Mouse (Mus musculus): ENCODE measurements around the gene Tmem63c.
A peak's percentile ranks its signal among the peaks of the same experiment; 100 is the strongest.

Tmem63c gene

DNA sequence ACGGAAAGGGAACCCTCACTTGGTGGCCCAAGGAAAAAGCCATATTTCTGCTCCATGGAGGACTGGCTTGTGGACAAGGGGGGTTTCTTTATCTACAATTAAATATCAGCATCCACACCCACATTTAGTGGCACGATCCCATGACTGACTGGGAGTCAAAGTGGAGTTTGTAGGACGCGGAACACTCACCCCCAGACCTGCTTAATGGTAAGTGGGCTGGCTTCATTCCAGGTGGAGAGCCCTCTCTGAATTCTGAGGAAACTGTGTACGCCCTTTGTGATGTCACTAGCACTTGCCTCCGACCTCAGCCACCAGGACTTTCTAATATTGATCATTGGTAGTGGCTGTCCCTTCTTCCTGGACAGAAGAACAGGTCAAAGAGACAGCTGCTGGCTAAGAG, at the start of gene Tmem63c:
TSS of gene Tmem63c (plus strand) at position 301 of the 400 bp plus-strand sequence.
- no peak for DNase-seq

DNA sequence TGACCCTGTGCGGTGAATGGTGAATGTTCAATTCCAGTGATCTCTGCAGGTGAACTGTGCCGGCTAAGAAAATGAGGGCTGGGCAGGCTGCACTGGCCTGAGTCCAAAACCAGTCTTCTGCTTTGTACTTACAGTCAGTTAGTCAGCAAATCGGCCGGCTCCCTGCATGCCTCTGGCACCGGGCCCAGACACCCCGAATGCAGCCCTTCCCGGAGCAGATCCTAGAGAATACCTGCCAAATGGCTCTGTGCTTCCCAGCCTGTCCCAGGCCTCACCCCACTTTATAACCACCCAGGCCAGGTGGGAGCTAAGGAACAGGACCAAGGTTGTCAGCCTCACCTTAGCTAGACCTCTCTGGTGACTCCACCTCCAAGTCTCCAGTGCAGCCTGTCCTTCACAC, 47.9 kb upstream of the Tmem63c start:
- DNase-seq = no peak

DNA sequence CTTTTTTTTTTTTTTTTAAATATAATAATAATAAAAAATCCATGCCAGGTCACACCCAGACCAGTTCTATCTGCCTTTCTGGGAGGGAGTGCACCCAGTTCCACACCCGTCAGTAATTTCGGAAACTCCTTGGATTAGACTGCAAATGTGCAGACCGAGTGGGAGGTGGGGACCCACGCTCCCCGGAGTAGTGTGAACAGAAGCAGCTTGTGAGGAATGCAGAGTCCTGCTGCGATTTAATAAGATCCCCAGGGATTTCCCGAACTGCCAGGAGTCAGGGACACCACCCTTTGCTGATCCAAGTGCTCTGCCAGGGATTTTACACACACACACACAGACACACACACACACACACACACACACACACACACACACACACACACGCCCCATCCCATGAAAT, 47.4 kb upstream of the Tmem63c start:
- DNase-seq = no peak

DNA sequence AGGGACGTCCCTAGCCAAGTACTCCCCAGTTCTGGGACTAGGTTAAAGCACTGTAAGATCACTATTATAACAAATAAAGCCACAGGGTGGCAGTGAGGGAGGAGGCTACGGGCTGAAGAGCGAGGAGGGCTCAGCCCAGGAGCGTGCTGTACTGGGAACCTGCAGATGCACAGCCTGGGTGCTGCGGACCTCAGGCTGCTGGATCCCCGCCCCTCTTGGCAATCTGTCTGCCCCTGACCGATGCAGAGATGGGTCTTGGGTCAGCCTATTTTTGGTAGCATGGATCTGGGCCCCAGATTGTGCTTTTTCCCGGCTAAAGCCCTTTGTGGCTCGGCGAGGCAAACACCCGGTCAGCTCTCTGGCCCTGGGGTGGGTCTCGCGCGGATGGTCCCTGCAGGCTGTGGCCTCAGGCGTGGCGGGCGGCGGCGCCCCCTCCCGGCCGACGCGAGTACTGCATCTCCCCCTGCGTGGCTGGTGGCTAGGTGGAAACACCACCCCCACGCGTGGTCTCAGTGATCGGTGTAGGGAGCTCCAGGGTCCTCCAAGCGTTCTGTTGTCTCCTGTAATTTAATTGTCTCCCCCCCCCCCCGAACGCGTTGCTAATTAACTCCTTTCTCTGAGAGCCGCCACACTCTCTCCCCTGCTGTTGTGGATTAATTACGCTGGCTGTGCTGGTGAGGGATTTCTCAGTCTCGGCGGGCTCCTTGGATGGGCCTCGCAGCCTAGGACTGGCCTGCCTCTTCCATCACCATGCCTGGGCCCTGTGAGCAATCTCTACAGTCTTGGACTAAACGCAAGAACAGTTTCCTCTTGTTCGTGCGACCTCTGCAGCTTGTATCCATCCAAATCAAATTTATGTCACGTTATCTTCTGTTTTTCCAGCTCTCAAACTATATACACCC, 46.5 kb upstream of the Tmem63c start:
- peak; percentile 85 for DNase-seq

DNA sequence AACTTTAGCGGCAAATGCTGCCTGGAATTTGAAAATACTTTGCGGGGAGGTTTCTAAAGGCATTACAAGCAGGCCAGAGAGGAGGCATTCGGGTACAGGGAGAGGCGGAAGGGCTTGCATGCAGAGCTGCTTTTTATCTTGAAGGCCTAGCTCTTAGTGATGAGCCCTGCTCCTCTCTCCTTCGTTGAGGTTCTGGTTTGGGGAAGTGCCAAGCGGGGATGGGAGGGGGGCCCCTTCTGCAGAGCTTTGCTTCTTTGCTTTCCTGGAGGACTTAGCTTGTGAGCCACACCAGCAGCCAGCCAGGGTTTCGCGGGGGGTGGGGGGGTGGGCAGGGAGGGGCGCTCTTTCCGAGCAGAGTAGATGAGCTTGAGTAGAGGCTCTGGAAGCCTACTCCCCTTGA, 45.4 kb upstream of the Tmem63c start:
- no peak for DNase-seq

DNA sequence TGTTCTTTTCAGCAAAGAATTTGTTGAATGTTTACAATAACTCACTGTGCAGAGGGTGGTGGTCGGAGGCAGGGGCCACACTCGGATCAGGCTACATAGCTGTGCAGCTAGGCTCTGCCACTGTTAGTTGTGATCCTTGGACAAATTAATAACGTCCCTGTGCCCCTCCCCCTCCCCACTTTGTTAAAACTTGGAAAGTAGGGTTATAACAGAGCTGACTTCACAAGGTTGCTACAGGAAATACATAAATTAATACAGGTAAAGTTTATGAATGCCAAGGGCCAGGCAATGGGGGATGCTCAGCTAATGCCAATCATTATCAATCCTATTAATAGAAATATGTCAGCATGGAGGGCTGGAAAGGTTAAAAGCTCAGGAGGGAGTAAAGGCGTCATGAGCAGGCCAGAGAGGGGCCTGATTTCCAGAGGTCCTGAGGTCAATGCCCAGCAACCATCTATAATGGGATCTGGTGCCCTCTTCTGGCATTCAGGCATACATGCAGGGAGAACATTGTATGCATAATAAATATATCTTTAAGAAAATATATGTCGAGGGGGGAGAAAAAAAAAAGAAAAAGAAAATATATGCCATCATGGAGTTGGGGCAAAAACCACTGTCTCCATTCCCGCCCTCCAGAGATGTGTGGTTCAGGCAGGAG, 44.5 kb upstream of the Tmem63c start:
- DNase-seq = no peak

DNA sequence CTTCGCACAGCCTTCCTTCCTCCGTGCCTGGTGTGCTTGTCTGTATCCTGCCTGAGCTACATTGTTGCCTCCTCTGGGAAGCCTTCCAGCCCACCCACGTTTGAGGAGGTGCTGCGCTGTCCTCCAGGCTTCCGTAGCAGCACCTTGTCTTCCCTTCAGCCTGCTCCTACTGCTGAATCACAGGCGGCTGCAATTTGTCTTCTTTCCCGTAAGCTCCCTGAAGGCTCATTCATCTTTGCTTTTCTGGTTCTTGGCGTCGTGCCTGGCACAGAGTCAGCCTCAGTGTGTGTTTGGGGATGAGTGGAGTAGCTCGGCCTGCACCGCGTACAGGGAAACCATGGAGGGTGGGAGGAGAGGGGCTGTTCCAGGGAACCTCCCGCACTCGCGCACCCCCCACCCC, 43.3 kb upstream of the Tmem63c start:
- DNase-seq = no peak

DNA sequence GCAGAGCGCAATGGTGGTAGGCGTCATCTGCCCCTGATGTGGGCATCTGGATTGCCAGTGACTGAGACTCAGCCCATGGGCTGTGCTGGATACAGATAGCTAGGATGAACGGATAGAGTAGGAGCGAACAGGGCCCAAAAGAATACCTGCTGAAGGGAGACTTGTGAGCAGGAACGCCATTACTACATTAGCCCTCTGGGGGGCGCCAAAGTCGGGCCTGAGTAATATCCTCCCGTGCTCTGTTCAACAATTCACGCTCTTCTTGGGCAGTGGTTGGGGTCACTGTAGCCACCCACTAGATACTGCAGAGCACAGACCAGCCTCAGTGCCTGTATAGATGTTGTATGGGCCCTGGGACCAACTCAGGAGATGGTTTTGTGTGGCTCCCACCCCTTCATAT, 40.0 kb upstream of the Tmem63c start:
- peak; percentile 47 for DNase-seq

DNA sequence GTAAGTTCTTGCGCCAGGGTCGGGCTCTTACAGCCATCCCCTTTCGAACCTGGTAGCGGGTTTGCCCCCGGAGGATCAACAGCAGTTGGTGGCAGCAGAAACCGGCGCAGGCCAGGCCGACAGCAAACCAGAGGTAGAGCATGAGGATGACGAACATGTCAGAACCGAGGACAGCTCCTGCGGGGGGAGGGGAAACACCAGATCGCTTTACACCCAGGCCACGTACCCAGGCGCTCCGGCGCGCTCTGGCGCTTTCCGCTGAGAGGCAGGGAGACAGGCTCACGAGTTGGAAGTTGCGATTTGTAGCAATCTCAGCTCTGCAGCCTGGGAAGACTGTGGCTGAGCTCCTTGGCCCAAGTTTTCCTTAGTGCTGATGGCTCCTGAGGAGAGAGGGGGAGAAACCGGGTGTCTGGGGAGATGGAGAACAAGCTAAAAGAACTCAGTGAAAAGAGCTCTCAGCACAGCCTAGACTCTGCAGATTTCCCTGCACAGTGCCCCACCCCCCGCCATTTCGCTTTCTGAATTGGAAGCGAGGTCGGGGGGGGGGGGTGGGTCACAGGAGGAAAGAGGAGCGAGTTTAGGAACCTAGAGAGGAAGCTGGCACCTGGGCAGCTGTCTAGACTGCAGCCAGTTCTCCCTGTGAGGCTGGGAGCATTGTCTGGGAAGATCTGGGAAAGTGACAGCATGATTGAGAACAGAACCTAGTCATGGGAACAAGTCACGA, 37.5 kb upstream of the Tmem63c start:
- peak; percentile 75 for DNase-seq

DNA sequence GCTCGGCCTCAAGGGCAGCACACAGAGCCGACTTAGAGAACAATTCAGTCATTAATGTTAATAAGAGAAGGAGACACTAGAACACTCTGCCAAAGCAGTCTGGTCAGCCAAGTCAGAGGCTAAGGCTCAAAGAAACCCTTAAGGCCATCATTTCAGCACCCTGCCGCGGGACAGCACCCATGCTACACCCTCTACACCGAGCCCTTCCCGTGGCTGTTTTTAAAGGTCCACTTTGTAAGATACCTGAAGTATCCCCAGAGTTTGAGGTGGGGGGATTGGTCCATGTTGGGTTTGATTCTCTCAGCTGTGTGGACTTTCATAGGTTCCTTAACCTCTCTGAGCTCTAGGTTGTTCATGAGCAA, 37.0 kb upstream of the Tmem63c start:
- peak; percentile 63 for DNase-seq

DNA sequence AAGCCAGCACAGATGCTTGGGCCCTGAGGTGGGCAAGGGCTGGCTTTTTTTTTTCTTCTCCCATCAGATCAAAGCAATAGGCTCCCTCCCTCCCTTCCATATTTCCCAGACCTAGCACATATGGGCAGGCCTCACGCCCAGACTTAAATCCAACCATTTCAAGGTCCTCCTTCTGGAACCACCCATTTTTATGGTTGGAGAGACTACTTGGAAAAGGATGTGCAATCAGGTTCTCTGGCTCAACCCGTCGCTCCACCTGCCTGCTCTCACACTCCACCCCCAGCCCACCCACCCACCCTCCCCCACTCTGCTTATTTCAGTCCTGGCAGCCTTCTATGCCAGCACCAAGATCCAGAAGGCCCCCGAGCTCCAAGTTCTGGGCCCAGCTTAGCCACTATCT, 34.6 kb upstream of the Tmem63c start:
- no peak for DNase-seq

DNA sequence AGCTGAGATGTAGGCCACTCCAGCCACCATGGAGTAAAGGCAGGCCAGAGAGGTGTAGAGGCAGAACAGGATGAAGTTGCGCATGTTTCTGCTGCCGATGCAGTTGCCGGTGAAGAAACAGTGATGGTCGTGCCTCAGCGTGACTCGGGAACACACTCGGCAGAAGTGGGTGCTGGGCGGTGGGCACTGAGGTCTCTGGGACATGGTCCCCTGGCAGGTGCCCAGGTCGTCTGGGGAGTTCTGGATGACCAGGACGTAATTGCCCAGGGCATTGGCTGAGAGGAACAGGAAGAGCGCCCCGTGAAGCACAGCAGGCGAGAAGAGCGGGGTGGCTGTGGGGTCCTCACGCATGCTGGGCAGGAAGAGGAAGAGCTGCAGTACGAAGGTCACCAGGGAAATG, 32.9 kb upstream of the Tmem63c start:
- no peak for DNase-seq

DNA sequence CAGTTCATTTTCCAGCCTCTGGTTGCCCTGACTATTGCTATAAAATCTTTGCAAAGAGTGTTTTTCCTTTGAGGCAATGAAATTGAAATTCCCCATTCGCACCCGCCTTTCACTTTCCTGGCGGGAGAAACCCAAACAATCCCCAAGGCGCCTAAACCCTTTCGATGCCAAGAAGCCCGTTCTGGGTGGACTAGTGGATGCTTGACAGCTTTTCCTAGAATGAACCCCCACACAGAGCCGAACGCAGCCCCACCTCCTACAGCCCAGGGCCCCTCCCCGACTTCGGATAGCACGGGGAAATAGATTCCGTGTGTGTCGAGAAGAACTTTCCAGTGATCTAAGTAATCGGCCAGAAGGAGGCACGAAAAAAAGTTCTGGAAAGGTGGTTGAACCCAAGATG, 31.8 kb upstream of the Tmem63c start:
- DNase-seq = no peak

DNA sequence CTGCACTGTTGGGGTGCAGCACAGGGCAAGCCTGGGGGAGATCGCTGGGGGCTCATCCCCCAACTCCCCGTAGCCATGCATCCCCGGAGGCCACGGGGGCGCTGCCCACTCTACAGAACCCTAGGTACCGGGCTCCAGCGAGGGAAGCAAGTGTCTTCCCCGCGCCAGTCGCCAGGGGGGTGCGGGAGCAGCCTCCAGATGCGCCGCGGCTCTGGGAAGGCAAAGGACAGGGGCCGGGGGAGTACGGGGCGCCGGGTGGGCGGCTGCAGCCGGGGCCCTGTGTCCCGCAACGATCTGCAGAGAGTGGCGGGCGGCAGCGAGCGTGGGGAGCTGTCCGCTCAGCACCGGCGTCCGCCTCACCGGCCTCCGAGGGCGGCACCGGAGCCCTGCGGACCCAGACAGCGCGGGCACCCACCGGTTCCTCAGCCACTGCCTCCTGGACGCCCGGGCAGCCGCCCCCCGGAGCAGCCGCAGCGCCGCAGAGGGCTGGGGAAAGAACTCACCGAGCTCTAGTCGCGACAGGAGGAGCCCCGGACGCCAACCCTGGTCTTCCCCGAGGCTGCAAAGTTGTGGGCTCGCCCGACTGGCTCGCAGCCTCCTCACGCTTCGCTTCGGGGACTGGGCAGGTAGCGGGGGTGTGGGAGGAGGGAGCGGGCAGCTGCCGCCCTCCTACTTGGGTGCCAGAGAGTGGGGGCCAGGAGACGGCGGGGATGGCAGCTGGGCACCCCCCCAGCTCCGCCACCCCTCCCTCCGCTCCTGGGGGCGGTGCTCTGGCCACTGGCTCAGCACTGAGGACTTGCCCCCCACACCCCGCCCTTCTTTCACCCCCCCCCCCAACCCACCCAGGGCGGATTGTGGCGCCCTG, 31.0 kb upstream of the Tmem63c start, which contains the start of gene Zdhhc22:
TSS of gene Zdhhc22 (minus strand) at position 541 of the 865 bp plus-strand sequence.
- peak; percentile 43 for DNase-seq

DNA sequence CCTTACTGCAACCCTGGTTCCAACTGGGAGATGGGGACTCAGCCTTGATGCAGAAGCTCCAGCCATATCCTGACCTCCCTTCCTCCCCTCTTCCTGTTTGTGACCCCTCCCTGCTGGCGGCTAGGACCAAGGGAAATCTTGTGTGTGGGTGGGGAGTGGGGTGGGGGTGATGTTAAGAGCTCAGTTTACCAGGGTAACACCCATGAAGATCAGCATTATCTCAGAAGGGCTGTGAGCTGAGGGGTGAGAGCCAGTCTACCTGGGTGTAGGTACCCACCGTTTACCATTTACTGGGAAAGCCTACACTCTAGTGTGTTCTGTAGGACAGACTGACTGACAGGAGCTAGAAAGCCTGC, 30.4 kb upstream of the Tmem63c start:
- DNase-seq = no peak

DNA sequence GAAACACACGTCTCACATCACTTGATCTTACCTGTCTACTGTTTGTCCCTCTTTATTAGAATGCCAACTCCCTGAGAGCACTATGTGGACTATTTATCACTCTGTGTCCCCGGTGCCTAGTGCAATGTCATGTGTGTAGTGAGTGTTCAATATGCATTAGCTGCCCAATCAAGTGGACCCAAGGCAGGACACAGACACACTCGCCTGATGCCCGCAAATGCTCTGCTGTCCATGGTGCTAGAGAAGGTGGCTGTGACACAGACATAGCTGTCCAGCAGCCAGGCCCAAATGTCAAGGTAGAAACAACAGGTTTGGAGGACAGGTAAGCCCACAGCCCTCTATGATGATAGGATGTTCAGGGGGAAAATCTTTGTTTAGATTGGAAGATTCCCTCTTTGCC, 27.0 kb upstream of the Tmem63c start:
- no peak for DNase-seq

DNA sequence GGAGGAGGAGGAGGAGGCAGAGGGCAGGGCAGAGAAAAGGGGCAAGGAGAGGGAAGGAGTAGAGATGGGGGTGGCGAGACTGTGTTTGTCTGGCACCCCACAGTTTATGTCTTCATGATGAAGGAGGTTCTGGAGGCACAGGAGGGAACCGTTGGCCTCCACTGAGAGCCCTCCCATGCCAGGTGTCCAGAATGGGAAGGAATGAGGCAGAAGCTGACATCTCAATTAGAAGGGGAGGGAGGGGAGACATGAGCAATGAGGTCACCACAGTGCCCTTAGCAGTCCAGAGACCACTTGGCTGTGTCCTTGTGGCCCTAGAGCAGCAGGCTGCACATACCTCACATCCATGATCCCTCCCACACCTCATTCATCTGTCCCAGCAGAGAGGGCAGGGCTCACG, 26.4 kb upstream of the Tmem63c start:
- no peak for DNase-seq

DNA sequence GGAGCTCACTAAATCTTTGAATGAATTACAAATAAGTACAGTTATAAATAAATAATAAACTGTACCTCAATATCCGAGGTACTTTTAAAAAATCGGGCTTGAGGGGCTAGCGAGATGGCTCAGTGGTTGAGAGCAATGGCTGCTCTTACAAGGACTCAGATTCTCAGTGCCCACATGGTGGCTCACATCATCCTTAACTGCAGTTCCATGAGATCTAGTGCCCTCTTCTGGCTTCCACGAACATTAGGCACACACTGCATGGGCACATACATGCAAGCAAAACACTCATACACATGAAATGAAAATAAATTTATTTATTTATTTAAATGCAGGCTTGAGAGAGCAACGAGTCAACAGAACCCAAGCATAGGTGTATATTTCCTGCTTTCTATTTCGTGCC, 25.2 kb upstream of the Tmem63c start:
- no peak for DNase-seq

DNA sequence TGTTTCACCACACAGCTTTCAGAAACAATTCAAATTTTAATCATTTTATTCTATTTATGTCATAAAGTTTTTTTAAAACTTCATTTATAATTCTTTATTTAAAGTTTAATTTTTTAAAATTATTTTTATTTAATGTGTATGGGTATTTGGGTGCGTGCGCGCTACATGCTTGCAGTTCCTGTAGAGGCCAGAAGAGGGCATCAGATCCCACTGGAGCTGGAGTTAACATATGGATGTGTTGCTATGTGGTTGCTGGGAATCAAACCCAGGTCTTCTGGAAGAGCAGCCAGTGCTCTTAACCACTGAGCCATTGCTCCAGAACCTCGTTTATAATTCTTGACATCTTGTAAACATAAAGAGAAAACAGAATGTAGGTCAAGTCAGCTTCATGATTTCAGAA, 22.4 kb upstream of the Tmem63c start:
- no peak for DNase-seq

DNA sequence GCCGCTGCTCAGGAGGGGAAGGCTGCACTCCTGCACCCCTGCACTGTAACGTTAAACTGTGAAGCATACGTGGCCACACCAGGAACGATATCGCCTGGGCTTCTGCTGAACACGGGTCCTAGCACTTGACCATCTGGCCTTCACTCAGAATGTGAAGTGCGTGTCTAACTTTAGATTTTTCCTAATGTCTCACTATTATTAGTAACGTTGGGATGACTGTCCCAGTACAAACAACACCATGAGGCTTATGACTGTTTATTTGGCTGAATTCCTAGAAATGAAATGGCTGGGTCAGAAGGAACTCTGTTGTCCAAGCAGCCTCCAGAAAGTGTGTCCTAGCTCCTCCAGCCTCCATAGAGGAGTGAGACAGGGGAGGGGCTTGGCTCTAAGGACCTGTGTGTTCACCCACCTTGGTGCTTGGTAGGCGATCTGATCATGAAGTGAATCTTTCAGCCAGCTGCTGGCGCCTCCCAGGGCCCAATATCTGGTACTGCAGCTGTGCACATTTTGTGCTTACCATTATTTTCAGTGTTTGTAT, 21.8 kb upstream of the Tmem63c start:
- no peak for DNase-seq

DNA sequence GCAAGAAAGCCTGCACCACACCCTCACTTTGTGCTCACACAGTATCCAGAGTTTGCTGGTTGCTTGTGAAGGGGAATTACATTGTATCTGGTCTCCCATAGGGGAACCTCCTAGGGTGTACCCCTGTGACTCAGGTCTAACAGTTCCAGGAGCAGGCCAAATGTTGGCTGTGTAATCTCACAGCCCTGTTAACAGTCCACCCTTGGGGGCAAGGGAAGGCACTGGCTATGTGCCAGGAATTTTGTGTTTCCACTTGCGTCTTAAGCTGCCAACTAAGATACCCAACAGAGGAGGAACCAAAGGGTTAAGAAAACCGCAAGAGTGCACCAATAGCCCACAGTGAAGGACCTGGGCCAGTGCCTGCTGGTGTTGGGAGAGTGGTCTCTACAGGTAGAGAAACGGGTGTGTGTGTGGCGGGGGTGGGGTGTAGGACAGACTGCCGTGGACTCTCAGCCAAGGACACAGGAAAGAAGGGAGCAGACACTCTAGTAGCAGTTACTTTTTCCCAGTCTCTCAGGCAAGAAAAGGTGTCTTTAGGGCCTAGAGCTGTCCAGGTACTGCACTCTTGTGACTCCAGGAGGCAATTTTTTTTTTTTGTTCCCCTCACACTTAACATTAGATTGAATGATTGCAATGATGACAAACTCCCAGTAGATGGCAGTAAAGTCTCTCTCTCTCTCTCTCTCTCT, 20.8 kb upstream of the Tmem63c start:
- no peak for DNase-seq

DNA sequence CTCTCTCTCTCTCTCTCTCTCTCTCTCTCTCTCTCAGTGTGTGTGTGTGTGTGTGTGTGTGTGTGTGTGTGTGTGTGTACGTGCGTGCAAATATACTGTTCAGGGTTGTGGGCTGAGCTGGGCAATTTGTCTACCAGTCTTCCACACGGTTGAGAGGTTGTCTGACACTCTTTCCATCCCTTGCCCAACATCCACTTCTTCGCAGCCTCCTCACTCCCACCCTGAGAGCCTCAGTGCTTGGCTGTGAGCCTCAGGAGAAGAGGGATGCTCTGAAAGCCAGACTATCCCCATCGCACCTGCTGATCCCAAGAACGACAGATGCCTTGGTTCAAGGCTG, 20.3 kb upstream of the Tmem63c start:
- DNase-seq = no peak
